Mouse (Mus musculus) hematopoietic stem cell, adult 5-6 weeks (primary cell): ENCODE measurements around the gene Lzts3. TPM values are rescaled to one million over a fixed set of nuclear protein-coding genes. Genes with fewer than 3 reads are reported as not detected.

ENCODE experiments used
- ATAC-seq, 2 experiments: fragments of 125-278 bp in 1 of 2; replicated peaks in 1 of 2; 2 replicates each; pipeline ENCODE4 v1.8.0; 2016 to 2017; ENCODE audit warnings: inconsistent platforms in 2 of 2, mild to moderate bottlenecking in 2 of 2, moderate number of reproducible peaks in 2 of 2, low read depth in 1 of 2, moderate TSS enrichment in 1 of 2; ENCODE audit not compliant: low FRiP score in 2 of 2, poor library complexity in 2 of 2, severe bottlenecking in 2 of 2, insufficient read depth in 1 of 2, low TSS enrichment in 1 of 2
- total RNA-seq: library from RNA; stranded (forward); fragments of 172-1452, 232-1000 nt; gene quantifications from 2 replicates; pipeline ENCODE4 v1.2.3, GENCODE M21; 2017

Lzts3 gene
- total RNA-seq, 1 experiment from 2014 or later, result 0.45 TPM

GRCm38 (mm10) chr2:130597601-130598010 is 45.0 kb downstream of the Lzts3 start:
- ATAC-seq, result peak; percentile 51 to 62; a peak in 2 of 4 replicates

GRCm38 (mm10) chr2:130595596-130595995 is 47.0 kb downstream of the Lzts3 start:
- ATAC-seq, result no peak

GRCm38 (mm10) chr2:130591016-130591415 is 51.6 kb downstream of the Lzts3 start:
- ATAC-seq, result no peak

- no peak for ATAC-seq
Measured at GRCm38 (mm10) chr2:130589761-130590160, 52.8 kb downstream of the Lzts3 start.

GRCm38 (mm10) chr2:130589157-130589556 is 53.4 kb downstream of the Lzts3 start:
- no peak for ATAC-seq

GRCm38 (mm10) chr2:130588373-130588772 is 54.2 kb downstream of the Lzts3 start:
- no peak for ATAC-seq

GRCm38 (mm10) chr2:130586016-130586415 is 56.6 kb downstream of the Lzts3 start:
- ATAC-seq, result no peak

GRCm38 (mm10) chr2:130583902-130584560 is 58.6 kb downstream of the Lzts3 start:
- no peak for ATAC-seq

Other genes with a start within 250 kb of the Lzts3 start
- gene Cpxm1, start 245.2 kb downstream of the Lzts3 start, total RNA-seq, result 0.94 and 6.9 TPM in 2 replicates
- gene Gm28372, start 237.6 kb downstream of the Lzts3 start, total RNA-seq, result not detected in 2 replicates
- not detected in 2 replicates for gene 1700020A23Rik, start 237.5 kb downstream of the Lzts3 start, total RNA-seq
- gene Tmem239, start 236.3 kb downstream of the Lzts3 start, total RNA-seq, result not detected in 2 replicates
- gene Vps16, start 218.5 kb downstream of the Lzts3 start, total RNA-seq, result 127 and 142 TPM in 2 replicates
- gene Pced1a, start 218.1 kb downstream of the Lzts3 start, total RNA-seq, result 11.5 and 12.5 TPM in 2 replicates
- gene Ptpra, start 192.5 kb downstream of the Lzts3 start, total RNA-seq, result 155 and 171 TPM in 2 replicates
- gene Mrps26, start 79.1 kb downstream of the Lzts3 start, total RNA-seq, result 34.9 and 37.2 TPM in 2 replicates
- gene Oxt, start 66.6 kb downstream of the Lzts3 start, total RNA-seq, result not detected in 2 replicates
- not detected in 2 replicates for gene Avp, start 60.2 kb downstream of the Lzts3 start, total RNA-seq
- 17.7 and 20.2 TPM in 2 replicates for gene Fastkd5, start 12.8 kb downstream of the Lzts3 start, total RNA-seq
- 6.3 and 9.4 TPM in 2 replicates for gene Ubox5, start 12.8 kb downstream of the Lzts3 start, total RNA-seq
- gene Ddrgk1, start 21.9 kb upstream of the Lzts3 start, total RNA-seq, result 97.6 and 97.7 TPM in 2 replicates
- gene Itpa, start 24.8 kb upstream of the Lzts3 start, total RNA-seq, result 55.2 and 57.7 TPM in 2 replicates
- not detected in 2 replicates for gene Slc4a11, start 54.7 kb upstream of the Lzts3 start, total RNA-seq